Mouse (Mus musculus): ENCODE measurements around the gene Slc22a30.
"Not testable (repeated sequence)": the region's sequence is repeated elsewhere in the genome, so short reads cannot be mapped to it uniquely, and the experiment has no call there.

Gene Slc22a30

DNA sequence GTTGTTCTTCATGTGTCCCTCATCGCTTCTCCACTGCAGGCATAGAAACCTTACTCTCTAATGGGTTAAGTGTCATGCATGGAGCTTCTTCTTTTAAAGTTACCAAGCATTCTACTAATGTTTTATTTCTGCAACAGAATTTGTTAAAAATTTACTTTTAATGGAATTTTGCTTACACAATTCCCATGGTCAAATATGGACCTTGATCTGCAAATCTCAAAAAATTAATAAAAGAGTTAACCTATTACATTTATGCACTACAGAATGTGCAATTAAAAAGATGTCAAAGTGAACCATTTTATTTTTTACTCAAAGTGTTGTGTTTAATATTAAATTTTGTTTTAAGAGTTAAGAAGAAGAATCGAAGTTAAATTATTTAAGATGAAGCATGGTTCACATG is at the start of gene Slc22a30:
Gene Slc22a30, minus strand, starts transcription at position 101 of the 400 bp plus-strand sequence.
- POLR2A ChIA-PET: not testable (repeated sequence)

GRCm38 (mm10) chr19:8448321-8448720 is 43.4 kb upstream of the Slc22a30 start:
- ChIA-PET POLR2A (no interaction called here), CTCF (no interaction called here)

More for the DNA sequence above, at the start of gene Slc22a30:
- CTCF ChIA-PET: not testable (repeated sequence)

DNA sequence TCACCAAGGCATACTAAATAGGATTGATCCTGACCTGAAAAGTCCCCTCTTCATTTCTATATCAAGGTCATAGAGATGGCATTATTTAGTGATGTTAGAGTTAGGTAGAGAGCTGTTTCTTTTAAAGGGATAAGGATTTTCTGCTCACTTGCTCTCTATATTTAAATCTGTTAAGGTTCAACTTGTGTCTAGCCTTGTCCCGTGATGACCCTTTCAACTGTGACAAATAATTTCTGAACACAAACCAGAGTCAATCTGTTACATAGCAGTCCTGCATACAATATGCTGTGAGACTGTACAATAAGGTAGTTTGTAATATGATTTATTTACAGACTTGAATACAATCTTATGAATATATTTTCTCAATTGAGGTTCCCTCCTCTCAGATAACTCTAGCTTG is 42.6 kb upstream of the Slc22a30 start:
- ChIA-PET POLR2A (no interaction called here), CTCF (no interaction called here)

DNA sequence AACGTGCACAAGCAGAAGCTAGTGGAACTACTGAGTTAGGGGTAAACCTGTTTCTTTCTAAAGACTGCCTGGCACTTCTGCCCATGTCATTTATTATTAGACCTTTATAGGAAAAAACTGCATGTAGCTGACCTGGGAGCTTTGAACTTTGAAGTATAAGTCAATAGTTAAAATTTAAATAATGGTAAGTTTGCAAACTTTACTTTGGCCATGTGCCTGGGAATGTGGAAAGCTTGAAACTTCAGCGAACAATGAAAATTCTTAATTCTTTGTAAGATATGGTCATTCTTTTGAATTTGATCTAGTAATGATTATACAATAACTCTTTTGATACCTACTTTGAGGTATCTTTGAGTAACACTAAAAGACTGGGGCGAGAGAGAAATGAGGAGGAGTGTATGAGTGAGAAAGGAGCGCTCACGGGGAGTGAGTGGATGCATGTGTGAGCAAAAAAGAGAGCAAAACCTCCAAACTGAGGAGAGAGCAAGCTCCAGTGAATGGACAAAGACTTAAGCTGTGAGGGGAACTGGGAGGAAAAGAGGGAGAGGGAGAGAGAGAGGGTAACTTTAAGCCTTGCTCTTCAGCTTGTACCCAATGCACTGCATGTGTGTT is 26.2 kb upstream of the Slc22a30 start:
- ChIA-PET CTCF (no interaction called here), POLR2A (no interaction called here)

DNA sequence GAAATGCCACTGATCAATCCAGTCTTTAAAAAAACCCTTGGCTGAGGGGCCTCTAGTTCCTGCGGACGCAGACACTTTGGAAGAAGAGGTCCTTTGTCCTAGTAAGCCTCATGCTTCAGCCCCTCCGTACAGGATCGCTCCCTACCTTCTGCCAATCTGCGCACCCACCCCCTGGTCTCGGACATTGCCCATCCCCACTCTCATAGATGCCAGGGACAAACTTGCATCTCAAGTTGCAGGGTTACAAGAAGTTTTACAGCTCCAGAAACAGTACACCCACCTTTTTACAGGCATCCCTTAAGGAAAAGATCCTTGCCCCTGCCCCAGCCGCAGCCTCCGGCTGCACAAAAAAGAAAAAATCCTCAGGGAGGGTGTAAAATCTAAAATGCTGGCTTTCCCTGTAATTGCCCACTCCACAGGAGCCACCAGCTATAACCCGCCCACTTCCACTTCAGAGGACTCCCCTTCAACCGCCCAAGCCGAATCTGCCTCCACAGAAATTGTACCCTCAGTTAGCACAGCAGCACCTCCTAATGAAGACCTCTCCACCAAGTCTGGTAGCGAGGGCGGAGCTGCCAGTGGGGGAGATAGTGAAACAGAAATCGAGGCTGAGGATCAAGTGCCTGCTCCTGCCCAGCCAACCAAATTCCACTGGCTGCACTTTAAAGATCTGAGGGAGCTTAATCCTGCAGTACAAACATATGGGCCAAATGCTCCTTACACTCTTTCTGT is 2.5 kb upstream of the Slc22a30 start:
- POLR2A ChIA-PET, CTCF ChIA-PET: not testable (repeated sequence)
